Mouse (Mus musculus): ENCODE data around the gene Selenos.

GRCm38 (mm10) chr7:66109855-66110635, 30.6 kb downstream of the Selenos start:
- no peak for TF ChIP-seq ZC3H11A (IDR thresholded peaks at IDR 0.05; ENCODE audit: borderline replicate concordance, low read depth, low read length)
- no peak for TF ChIP-seq ZNF384 (IDR thresholded peaks at IDR 0.05; ENCODE audit: low read depth, low read length)
